Mouse (Mus musculus): ENCODE measurements around the gene Zbtb41. TPM values are rescaled to one million over a fixed set of nuclear protein-coding genes. Genes with fewer than 3 reads are reported as not detected.

The Zbtb41 gene
- polyA plus RNA-seq, 1 experiment, result 1.3 TPM

DNA sequence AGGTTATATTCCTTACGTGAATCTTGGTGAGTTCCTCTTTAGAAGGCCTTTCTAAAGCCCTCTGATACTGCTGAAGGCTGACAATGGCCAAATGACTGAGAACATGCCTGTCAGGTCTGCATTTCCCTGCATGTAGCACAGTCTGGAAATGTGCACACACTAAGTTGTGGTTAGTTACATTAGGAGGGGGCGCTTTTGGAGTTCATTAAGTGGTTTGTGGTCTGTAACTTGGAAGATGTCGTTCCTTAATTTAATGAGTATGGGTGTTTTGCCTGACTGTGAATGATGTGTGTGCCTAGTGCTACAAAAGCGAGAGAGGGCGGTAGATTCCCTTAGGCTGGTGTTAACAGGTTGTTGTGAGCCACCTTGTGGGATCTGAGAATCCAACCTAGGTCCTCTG, 38.7 kb downstream of the Zbtb41 start:
- WGBS, result 84% methylated on average over 5 of the region's 5 CpGs
- DNase-seq (ENCODE audit: low read depth, low spot score), result no peak

DNA sequence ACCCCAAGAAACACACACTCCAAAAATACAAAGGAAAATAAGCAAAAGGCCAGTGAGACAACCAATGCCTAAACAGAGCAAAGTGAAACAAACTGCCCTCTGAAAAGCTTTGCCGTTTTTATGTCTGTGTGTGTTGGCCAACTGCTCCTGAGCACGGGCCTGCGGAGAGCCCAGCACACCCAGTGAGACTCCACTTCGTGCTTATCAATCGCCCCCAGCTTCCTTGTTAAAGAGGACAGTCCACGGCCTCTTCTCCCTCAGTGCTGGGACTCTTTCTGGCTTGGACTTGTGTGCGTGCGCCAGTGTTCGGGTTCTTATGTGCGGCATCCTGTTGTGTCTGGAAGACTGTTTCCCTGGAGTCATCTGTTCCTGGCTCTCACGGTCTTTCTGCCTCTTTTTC, 43.8 kb downstream of the Zbtb41 start:
- no peak for DNase-seq (ENCODE audit: low read depth, low spot score)
- 90% methylated on average over 11 of the region's 11 CpGs for WGBS

DNA sequence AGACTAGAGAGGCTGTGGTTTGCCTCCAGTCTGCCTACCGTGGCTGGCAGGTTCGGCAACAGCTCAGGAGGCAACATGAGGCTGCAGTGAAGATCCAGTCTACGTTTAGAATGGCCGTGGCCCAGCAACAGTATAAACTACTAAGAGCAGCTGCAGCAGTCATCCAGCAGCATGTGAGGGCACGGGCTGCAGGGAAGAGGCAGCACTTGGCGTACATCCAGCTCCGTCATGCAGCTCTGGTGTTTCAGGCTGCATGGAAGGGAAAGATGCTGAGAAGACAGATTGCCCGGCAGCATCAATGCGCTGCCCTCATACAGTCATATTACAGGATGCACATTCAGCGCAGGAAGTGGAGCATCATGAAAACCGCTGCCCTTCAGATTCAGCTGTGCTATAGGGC, 56.8 kb downstream of the Zbtb41 start:
- no peak for DNase-seq (ENCODE audit: low read depth, low spot score)
- WGBS, result 91% methylated on average over 11 of the region's 11 CpGs

DNA sequence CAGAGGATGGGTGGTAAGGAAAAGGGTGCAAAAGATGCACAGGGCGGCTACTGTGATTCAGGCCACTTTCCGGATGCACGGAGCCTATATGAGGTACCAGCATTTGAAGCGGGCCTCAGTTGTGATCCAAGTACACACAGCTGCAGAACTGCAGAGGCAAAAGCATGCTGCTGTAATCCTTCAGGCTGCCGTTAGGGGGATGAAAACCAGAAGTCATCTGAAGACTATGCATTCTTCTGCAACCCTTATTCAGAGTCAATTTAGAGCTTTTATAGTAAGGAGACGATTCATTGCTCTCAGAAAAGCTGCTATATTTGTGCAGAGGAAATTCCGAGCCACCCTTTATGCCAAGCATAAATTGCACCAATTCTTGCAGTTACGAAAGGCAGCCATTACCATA, 58.2 kb downstream of the Zbtb41 start:
- no peak for DNase-seq (ENCODE audit: low read depth, low spot score)
- WGBS, result 89% methylated on average over 8 of the region's 8 CpGs

DNA sequence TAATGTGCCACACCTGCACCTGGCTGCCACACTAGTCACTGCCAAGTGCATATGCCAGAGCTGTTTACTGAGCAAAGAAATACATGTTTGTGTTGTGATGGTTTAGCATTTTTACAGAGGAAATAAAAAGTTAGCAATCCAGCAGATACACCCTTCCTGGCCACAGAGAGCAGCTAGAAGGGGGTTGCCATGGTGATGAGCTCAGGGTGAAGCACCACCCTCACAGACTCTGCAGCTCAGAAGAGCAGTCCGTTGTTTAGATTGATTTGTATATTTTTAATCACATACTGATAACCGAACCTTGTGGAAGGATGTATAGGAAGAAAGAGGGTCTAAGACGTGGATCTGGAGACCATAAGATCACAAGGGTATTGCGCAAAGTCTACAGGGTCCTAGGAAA, 59.1 kb downstream of the Zbtb41 start:
- DNase-seq (ENCODE audit: low read depth, low spot score), result no peak
- 82% methylated on average over 4 of the region's 4 CpGs for WGBS

DNA sequence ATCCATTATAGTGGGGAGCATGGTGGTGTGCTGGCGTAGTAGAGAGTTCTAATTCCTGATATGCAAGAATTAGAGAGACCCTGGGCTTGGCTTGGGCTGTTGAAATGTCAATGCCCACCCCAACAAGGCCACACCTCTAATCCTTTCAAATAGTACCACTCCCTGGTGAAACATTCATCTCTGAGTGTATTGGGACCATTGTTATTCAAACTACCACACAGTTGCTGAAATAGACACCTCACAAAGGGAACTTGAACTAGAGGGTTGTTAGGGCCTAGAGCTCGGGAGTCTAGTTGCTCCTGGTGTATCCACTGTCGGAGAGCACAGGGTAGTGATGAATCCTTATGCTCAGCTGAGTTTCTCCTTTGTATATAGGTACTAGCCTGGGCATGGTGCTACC, 72.5 kb downstream of the Zbtb41 start:
- DNase-seq (ENCODE audit: low read depth, low spot score), result no peak
- 89% methylated on average over 3 of the region's 3 CpGs for WGBS

DNA sequence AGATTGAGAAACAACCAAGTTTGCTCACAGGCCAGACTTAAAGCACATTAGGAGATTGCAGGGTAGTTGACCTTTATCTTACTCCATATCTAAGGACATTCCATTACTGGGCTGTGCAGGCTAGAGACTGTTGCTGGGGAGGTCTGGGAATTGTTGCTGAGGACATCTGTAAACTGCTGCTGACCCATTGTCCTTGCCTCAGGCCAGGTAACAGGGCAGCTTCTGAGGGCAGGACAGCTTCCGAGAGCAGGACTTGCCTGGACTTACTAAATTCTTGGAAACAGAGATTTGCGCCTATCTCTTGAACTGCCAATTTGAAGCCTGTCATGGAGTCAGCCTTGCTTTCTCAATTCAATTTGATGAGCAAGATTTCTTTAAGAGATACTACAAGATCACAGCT, 73.3 kb downstream of the Zbtb41 start:
- 100% methylated on average over 2 of the region's 2 CpGs for WGBS

DNA sequence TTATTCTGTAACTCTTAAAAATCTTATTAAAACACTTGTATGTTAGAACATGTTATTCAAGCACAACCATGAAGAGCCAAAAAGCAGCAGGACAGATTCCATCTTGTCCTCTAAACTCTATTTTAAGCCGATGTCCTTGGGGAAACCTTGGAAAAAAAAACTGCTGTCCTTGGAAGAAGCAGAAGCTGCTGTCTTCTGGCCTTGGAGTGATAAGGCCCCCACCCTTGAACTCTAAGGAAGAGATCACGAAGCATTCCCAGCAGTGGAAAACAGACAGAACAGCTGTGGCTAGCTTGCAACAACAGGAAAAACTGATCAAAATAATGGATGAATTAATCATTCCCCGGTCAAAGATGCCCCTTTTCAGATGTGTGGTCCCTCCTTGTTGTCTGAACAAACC, 74.1 kb downstream of the Zbtb41 start:
- WGBS, result 87% methylated on average over 3 of the region's 3 CpGs
- no peak for DNase-seq (ENCODE audit: low read depth, low spot score)

More for the DNA sequence above, 73.3 kb downstream of the Zbtb41 start:
- DNase-seq (ENCODE audit: low read depth, low spot score), result no peak

DNA sequence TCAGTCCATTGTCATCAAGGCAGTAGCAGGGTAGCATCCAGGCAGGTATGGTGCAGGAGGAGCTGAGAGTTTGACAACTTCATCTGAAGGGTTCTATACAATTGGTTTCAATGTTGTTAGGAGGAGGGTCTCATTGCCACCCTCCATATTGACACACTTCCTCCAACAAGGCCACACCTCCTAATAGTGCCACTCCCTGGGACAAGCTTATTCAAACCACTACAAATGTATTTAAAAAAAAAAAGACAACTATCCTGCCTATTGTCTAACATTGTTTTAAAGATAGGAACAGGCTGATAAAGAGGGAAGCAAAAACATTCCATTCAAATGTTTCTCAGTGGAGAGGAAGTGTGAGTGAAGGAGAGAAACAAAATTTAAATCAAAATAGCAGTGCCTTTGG, 77.7 kb downstream of the Zbtb41 start:
- no peak for DNase-seq (ENCODE audit: low read depth, low spot score)

DNA sequence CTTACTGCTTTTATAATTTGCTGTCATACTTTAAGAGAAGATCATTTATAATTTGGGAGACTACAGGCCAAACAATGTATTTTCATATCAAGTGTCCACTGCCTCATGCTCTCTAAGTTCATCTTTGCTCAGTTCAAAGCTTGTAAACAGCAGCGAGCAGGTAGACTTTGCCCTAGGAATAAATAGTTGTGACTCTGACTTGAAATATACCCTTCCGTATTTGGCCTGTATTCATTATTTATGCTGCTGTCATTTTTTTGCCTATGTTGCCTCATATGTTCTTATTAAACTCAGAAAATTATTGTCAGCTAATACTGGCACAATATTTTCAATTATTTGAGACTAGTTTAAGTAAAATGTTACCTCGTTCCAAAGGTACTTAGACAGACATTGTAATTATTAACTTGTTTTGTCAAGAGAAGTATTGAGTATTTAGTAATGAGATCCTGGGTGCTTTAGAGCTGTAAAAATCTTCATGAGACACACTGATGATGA, 79.2 kb downstream of the Zbtb41 start, which contains the start of gene F13b:
TSS of gene F13b (plus strand) at position 445 of the 495 bp plus-strand sequence.
- WGBS, result 43% methylated on average over 3 of the region's 3 CpGs
- no peak for DNase-seq (ENCODE audit: low read depth, low spot score)

Other genes starting within 250 kb of the Zbtb41 start
- not detected in 2 replicates for gene Crb1, start 45.2 kb upstream of the Zbtb41 start, polyA plus RNA-seq (2012; rRNA removed)
- gene Aspm, start 32.5 kb downstream of the Zbtb41 start, polyA plus RNA-seq (2012; rRNA removed), result 0.76 and 0.93 TPM in 2 replicates
- gene F13b, start 79.4 kb downstream of the Zbtb41 start, polyA plus RNA-seq (2012; rRNA removed), result not detected in 2 replicates
- gene Cfhr1, start 138.0 kb downstream of the Zbtb41 start, polyA plus RNA-seq (2012; rRNA removed), result not detected in 2 replicates

Measured in large intestine, adult 2 months (tissue).